Mouse (Mus musculus) gastrocnemius, adult 18-20 months (tissue): ENCODE measurements around the gene Gtpbp3. TPM values are rescaled to one million over a fixed set of nuclear protein-coding genes. Genes with fewer than 3 reads are reported as not detected.

ENCODE experiments used
- DNase-seq: peaks from one replicate; pipeline ENCODE4 v3.0.0; 2021; ENCODE audit warnings: low spot score
- total RNA-seq, 2 experiments: library from RNA; stranded (reverse); gene quantifications; 2 replicates each; pipeline ENCODE4 v1.2.3; 2021

Gtpbp3 gene
- total RNA-seq, 2 experiments from 2014 or later = 10.0 to 10.5 TPM

DNA sequence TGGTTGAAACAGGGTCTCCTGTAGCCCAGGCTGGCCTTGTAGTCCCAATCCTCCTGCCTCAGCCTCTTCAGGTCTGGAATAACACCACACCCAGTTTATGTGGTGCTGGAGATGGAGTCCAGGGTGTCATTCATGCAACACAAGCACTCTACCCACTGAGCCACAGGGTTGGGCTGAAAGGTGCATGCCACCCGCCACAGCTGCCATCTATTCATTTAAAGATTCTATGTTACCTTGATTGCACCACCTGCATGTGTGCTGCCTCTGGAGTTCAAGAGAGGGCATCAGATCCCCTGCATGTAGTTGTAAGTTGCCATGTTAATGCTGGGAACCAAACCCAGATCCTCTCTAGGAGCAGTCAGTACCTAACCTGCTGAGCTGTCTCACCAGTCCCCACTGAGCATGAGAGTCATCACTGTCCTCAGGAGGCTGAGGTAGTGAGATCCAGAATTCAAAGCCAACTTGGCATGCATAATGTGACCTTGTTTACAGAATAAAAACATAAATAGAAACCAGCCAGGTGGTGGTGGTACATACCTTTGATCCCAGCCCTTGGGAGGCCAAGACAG, 9.3 kb downstream of the Gtpbp3 start:
- DNase-seq = no peak

DNA sequence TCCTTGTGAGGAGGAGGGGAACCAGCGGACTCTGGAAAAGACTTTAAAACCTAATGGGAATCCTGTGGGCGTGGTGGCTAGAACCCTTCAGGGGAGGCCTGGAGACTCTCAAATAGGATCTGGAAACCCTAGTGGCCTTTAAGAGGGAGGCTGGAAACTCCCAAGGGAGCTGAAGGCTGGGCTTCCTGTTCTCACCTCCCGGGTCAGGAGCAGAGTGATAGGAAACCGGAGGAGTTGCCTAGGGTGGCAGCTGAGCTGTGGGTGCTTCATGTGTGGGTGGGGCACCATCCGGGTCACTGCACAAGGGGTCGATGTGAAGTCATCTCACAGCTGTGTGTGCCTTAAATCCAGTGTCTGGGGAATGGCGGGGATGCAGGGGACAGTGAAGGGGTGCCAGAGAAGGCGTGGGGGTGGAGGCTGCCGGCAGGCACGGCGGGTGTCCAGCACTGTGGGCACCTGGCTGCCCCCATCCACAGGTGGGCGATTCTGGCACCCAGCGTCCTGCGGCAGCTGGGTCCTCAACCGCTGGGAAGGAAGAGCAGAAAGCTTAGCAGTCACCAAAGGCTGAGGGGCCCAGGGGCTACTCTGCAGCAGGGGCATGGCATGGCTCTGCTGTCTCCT, 10.1 kb downstream of the Gtpbp3 start:
- DNase-seq = no peak

GRCm38 (mm10) chr8:71498816-71499690, 11.2 kb downstream of the Gtpbp3 start:
- no peak for DNase-seq

GRCm38 (mm10) chr8:71504349-71504748, 16.4 kb downstream of the Gtpbp3 start:
- DNase-seq = no peak

DNA sequence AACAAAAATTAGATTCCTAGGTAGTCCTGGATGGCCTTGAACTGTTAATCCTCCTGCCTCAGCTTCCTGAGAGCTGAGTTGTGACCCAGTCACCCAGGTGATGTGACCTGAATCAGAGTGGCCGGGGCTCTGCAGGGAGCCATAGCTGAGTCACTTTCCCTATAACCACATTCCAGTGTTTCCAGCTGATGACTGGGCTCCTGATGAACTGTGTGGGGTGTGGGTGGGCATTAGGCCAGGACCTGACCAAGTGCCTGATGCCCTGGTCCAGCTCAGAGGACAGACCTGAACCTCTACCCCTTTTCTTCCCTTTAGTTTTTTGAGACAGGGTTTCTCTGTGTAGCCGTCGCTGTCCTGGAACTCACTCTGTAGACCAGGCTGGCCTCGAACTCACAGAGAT, 17.4 kb downstream of the Gtpbp3 start:
- DNase-seq = no peak

DNA sequence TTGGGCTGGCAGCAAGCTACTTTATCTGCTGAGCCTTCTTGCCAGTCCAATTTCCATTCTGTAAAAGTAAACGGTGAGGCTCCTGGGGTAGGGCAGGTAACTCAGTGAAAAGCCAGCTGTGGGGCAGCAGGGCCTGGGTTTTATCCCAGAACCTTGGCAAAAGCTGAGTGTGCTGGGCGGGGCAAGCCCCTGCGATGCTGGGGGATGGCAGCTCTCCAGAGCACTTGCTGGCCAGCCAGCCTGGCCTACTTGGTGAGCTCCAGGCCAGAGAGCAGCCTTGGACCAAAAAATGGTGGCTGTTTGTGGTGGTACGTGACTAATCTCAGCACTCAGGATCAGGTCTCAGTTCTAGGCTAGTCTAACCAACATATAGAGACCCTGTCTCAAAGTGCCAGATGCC, 18.1 kb downstream of the Gtpbp3 start:
- DNase-seq = no peak

GRCm38 (mm10) chr8:71507589-71508104, 19.7 kb downstream of the Gtpbp3 start:
- peak; percentile 61 for DNase-seq

DNA sequence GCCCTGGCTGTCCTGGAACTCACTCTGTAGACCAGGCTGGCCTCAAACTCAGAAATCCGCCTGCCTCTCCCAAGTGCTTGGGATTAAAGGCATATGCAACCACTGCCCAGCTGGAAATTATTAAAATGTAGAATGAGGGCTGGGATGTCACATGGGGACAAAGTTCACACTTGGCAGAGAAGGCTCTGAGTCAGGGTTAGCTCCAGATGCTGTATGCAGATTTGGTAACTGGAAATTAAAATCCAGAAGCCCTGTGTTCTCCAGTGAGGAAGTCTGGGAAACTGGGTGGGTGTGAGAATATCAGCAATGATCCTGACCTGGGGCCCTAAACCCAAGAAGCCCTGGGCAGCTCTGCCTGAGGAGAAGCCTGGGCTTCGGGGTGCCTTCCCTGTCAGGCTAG, 21.4 kb downstream of the Gtpbp3 start:
- no peak for DNase-seq

DNA sequence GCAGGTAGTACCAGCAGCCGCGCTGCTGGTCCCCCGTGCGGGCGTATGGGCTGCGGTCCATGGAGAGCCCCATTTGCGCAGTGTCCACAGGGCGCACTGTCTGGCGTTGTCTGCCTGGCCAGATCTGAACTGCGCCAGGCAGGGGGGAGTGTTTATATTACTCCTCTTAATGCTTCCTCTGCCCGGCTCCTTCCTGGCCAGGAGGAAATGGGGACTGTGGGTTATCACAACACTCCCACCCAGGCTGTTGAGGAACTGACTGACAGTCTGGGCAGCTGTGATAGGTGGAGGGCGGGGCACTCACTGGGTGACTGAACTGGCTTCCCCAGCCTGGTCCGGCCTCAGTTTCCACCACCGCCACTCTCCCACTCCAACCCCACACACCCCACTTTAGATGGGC, 23.7 kb downstream of the Gtpbp3 start, which contains the start of gene Plvap:
TSS of gene Plvap (minus strand) at position 109 of the 400 bp plus-strand sequence.
- DNase-seq = no peak

GRCm38 (mm10) chr8:71513018-71513754, 25.3 kb downstream of the Gtpbp3 start:
- DNase-seq = no peak

DNA sequence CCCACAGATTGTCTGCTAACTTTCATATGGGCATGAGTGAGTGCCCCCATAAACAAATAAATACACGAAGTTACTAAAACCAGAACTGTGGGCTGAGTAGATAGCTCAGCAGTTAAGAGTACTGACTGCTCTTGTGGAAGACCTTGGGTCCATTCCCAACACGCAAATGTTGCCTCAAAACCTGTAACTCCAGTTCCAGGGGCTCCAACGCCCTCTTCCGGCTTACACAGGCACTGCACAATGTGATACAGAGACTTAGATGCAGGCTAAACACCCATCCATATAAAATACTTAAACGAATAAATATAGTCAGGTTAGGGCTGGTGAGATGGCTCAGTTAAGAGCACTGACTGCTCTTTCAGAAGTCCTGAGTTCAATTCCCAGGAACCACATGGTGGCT, 27.1 kb downstream of the Gtpbp3 start:
- DNase-seq = no peak

DNA sequence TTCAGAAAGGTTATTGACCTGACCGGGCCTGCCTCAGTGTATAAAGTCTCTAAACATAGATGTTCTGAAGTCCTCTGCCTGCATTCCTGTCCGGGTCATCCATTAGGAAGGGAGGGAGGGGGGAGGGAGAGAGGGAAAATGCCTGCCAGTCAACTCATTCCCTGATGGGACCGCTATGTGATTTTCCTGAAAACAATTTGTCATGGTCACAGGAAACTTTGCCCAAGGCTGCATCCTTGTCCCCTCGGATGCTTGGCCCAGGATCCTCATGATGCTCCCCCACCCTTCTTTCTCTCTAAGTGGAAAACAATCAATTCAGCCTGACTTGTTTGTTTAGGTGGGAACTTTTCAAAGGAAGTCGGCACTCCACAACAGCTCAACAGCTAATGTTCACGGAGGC, 28.9 kb downstream of the Gtpbp3 start:
- DNase-seq = no peak

DNA sequence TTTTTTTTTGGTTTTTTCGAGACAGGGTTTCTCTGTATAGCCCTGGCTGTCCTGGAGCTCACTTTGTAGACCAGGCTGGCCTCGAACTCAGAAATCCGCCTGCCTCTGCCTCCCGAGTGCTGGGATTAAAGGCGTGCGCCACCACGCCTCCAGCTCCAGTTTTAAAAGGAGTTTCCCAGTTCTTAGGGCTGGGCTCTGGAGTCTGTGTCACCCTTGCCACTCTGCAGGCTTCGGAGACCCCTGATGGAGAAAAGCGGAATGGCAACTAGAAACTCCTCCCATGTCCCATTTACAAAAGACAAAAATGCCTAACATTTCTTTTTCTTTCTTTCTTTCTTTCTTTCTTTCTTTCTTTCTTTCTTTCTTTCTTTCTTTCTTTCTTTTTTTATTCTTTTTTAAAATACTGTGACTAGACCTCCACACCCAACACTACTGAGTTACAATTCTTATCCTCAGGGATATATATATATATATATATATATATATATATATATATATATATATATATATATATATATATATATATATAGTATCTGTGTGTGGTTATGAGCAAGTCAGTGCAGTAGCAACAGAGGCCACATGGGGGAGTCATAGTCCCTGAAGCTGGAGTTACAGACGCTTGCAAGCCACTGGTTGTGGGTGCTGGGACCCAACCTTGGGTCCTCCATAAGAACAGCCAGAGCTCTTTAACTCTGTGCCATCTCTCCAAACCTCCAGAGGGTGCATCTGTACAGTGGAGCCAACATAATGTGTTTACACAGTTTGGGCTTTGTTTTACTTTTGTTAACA, 31.3 kb downstream of the Gtpbp3 start:
- DNase-seq = peak; percentile 66

GRCm38 (mm10) chr8:71521634-71522033, 33.7 kb downstream of the Gtpbp3 start:
- peak; percentile 97 for DNase-seq

GRCm38 (mm10) chr8:71525226-71526050, 37.5 kb downstream of the Gtpbp3 start, which contains the start of gene Ccdc194:
Gene Ccdc194 (minus strand): TSS chr8:71525711.
- DNase-seq = no peak

DNA sequence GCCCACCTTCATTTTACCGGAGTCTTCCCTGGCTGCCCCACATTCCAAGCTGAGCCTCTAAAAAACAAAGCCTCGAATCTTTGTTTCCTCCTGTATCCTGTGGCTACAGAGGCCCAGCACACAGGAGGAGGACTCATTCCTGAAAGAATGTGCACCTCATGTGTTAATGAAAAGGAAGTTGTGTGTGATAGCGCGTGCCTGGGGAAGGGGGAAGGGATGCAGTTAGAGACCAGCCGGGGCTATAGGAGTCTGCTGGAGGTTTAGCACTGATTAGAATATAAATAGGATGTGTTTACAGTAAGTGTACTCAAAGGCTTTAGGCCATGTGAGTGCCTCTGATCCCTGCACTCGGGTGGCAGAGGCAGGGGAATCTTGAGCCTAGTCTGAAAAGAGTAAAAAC, 38.4 kb downstream of the Gtpbp3 start:
- no peak for DNase-seq

DNA sequence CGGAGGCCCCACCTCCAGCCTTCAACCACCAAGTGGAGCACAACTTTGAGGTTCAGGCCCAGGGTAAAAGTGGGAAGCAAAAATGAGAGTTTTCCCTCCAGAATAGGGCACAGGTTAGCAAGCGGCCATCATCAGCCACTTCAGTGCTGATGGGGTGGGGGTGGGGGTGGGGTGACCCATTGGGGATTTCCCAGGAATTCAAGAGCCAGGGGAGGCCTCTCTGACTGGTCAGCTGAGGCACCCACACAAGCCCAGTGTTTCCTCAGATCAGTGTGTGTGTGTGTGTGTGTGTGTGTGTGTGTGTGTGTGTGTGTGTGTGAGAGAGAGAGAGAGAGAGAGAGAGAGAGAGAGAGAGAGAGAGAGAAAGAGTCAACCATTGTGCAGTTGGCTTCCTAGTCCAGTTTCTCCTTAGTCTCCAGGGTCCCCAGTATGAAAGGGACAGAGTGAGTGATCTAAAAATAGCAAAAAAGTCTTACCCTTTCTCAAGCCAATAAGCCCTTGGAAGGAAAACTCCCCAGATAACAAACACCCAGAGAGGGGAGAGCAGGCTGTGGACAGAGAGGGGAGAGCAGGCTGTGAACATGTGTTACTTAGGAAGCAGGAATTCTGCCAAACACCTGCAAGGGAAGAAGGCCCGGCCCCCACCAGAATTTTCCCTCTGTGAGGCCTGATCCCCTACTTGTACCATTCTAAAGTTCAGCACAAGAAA, 39.4 kb downstream of the Gtpbp3 start:
- no peak for DNase-seq

DNA sequence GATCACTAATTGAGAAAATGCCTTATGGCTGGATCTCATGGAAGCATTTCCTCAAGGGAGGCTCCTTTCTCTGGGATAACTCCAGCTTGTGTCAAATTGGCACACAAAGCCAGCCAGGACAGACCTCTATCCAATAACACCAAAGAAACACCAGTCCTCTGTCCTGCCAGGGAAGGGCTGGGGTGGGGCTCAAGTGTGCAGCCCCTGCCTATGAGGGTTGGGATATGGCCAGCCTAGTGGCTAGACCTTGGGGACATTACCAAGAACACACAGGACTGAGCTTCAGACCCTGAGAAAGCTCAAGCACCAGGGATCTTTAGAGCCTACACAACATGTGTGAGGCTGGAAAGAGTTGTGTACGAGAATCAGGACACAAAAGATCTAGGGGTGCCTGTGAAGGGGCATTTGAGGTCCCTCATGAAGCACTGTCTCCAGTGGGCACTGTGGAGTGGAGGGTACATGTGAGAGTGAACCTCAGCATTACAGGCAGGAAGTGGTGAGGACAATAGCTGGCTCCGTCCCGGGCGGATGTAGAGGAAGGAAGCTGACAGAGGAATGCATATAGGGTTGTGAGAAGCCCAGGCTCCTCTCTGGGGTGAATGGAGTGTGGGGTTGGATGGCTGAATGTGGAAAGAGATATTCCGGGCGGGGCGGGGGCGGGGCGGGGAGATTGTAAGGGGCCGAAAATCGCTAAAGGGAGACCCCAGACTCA, 40.6 kb downstream of the Gtpbp3 start:
- DNase-seq = no peak
